Mouse (Mus musculus) embryonic facial prominence, embryonic 14.5 days (tissue): ENCODE data around the gene Gm20388. TPM values are rescaled to one million over a fixed set of nuclear protein-coding genes. Genes with fewer than 3 reads are reported as not detected.

ENCODE experiments used
- ATAC-seq: fragments of 200-750 bp; cut with Nextera tagmentation; 2 replicates; pipeline ENCODE4 v1.8.0; 2017; ENCODE audit warnings: low read depth, moderate number of reproducible peaks, moderate TSS enrichment
- DNase-seq: peaks from one replicate; pipeline ENCODE4 v3.0.0-alpha.2; 2015; ENCODE audit warnings: low spot score
- H3K27ac ChIP-seq: fragments of 300-500 bp; sonication (generic); replicated peaks from 2 replicates; pipeline ENCODE4 v1.5.1; 2014; ENCODE audit warnings: low read depth, mild to moderate bottlenecking, low read length, moderate library complexity
- H3K27me3 ChIP-seq: fragments of 300-500 bp; sonication (generic); replicated peaks from 2 replicates; pipeline ENCODE4 v1.6.1; 2014; ENCODE audit warnings: low read length; ENCODE audit not compliant: control insufficient read depth, insufficient read depth
- H3K36me3 ChIP-seq: fragments of 300-500 bp; sonication (generic); 2 replicates; pipeline ENCODE4 v1.6.1; 2014; ENCODE audit warnings: low read length, mixed read lengths; ENCODE audit not compliant: control insufficient read depth, insufficient read depth
- H3K4me1 ChIP-seq: fragments of 300-500 bp; sonication (generic); 2 replicates; pipeline ENCODE4 v1.6.1; 2014; ENCODE audit warnings: antibody characterized with exemption, low read length; ENCODE audit not compliant: control insufficient read depth, insufficient read depth
- H3K4me2 ChIP-seq: fragments of 300-500 bp; sonication (generic); 2 replicates; pipeline ENCODE4 v1.6.1; 2014; ENCODE audit warnings: low read depth, mild to moderate bottlenecking, low read length, moderate library complexity, mixed read lengths
- H3K4me3 ChIP-seq: fragments of 300-500 bp; sonication (generic); 2 replicates; pipeline ENCODE4 v1.5.1; 2014; ENCODE audit warnings: low read depth, mild to moderate bottlenecking, low read length
- H3K9ac ChIP-seq: fragments of 300-500 bp; sonication (generic); 2 replicates; pipeline ENCODE4 v1.6.1; 2014; ENCODE audit warnings: low read depth, mild to moderate bottlenecking, low read length, moderate library complexity, mixed read lengths
- H3K9me3 ChIP-seq: fragments of 300-500 bp; sonication (generic); 2 replicates; pipeline ENCODE4 v1.6.1; 2016; ENCODE audit warnings: low read length; ENCODE audit not compliant: control insufficient read depth
- WGBS: fragments of 180-500 bp; shearing (Covaris S2); extraction: QIAGEN DNeasy Blood & Tissue Kit; methylation state at CpG from one replicate; pipeline ENCODE4 v1.1.7; 2014; 5-methylcytosine and 5-hydroxymethylcytosine counted together
- polyA plus RNA-seq: library from polyadenylated mRNA; unstranded; fragments of >200 nt; fragmentation: Nextera tagmentation; extraction: Ambion mirVana; gene quantifications from 2 replicates; pipeline ENCODE4 v1.2.1, GENCODE M21; 2014

The Gm20388 gene
- polyA plus RNA-seq, 1 experiment from 2014 or later, result not detected

DNA sequence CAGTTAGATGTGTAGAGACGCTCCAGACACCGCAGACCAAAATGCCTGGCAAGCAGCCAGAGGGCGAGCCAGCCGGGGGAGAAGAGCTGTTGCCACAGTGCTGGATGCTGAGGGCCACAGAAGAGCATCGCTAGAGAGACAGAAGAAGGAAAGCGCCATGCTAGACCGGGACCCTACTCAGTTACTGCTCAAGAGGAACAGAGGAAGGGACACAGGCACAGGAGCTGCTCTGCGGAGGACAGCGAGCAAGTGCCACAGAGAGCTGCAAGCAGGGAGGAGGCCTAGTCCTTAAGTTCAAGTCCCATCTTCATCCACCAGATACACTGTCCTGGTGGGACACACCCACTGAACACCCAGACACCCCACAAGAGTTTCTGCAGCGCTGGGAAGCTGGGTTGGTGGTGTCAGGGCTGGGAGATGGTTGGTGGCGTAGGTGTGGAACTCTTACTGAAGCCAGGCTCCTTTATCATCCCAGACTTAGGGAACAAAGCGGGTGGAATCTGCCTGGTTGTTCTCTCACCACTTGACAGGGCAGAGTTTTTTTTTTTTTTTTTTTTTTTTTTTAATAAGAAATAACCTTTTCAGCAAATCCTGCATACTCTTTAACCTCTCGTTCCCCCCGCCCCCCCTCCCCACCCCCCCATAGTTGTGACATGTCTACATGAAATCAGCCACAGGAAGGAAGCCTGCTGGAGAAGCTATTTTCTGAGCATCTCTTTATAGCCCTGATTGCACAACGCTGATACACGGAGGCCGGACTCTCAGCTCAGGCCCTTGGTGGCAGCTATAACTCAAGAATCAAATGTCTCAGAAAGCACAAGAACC lies 786.7 kb downstream of the Gm20388 start:
- H3K9ac ChIP-seq, result no peak overlapping the region
- 67% methylated on average over 16 of the region's 17 CpGs for WGBS
- no peak overlapping the region for H3K4me3 ChIP-seq
- no peaks in the 10 kb centered on the region for H3K36me3 ChIP-seq
- ATAC-seq (0 out of 2 replicates have a peak, but pooled peaks have one; percentile 3), DNase-seq (peak; percentile 55)
- H3K4me1 ChIP-seq, result no peaks in the 10 kb centered on the region; the same call in 1 of the 2 replicates
- H3K9me3 ChIP-seq, result no peaks in the 10 kb centered on the region
- no peak overlapping the region for H3K4me2 ChIP-seq
- no peaks in the 10 kb centered on the region for H3K27me3 ChIP-seq
- no peak overlapping the region for H3K27ac ChIP-seq

DNA sequence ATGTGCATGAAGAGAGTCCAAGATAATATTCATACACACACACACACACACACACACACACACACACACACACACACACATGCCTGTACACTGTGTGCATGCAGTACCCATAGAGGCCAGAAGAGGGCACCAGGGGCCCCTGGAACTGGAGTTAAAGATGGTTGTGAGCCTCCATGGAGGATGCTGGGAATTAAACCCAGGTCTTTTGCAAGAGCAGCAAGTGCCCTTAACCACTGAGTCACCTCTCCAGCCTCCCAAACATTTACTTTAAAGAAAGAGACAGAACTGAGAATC lies 787.3 kb downstream of the Gm20388 start:
- Histone ChIP-seq H3K4me3 (no peak overlapping the region), H3K27me3 (no peaks in the 10 kb centered on the region), H3K4me2 (no peak overlapping the region), H3K9ac (no peak overlapping the region), H3K27ac (no peak overlapping the region), H3K36me3 (no peaks in the 10 kb centered on the region), H3K9me3 (no peaks in the 10 kb centered on the region), H3K4me1 (no peaks in the 10 kb centered on the region; the same call in 1 of the 2 replicates)
- ATAC-seq (no peak), DNase-seq (no peak)

DNA sequence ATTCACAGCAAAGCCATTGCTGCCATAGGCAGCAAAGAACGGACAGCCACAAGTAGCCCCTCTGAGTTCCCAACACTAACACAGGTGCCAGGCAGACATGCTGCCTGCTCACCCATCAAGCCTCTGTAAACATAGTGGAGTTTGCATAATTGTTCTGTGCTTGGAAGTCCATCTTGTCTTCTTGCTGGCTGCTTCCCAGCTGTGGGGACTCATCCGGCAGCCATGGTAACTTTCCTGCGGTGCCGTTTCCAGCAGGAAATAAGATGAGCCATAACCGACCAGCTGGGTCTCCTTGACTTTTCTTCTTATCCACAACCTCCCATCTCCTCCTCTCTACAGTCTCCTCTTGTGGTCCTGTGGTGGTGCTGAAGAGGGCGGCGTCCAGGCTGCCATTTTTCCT lies 787.8 kb downstream of the Gm20388 start:
- Histone ChIP-seq H3K4me1 (no peaks in the 10 kb centered on the region; the same call in 1 of the 2 replicates), H3K27me3 (no peaks in the 10 kb centered on the region), H3K9ac (no peak overlapping the region), H3K27ac (no peak overlapping the region), H3K36me3 (no peaks in the 10 kb centered on the region), H3K4me3 (no peak overlapping the region), H3K9me3 (no peaks in the 10 kb centered on the region), H3K4me2 (no peak overlapping the region)
- no peak for DNase-seq
- WGBS, result 84% methylated on average over 7 of the region's 7 CpGs
- ATAC-seq, result no peak

DNA sequence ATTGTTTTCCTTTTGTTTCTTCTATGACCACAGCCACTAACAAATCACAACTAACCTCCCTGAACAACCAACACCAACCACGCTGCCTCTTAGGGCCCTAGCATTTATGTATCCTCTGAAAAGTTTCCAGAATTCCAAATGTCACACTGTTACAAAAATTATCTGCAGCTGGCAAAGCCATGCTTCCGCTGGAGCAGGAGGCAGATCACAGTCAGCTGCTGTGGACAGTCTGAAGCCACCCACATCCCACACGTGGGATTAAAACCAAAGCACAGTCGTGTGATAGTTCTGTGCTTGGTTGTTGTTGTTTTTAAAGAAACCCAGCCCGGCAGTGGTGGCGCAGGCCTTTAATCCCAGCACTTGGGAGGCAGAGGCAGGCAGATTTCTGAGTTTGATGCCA lies 788.4 kb downstream of the Gm20388 start:
- H3K4me2 ChIP-seq, result no peak overlapping the region
- no peak for ATAC-seq
- H3K27ac ChIP-seq, result no peak overlapping the region
- DNase-seq, result no peak
- H3K27me3 ChIP-seq, result no peaks in the 10 kb centered on the region
- no peak overlapping the region for H3K9ac ChIP-seq
- 57% methylated on average over 6 of the region's 6 CpGs for whole genome bisulfite sequencing
- H3K4me1 ChIP-seq, result no peaks in the 10 kb centered on the region; the same call in 1 of the 2 replicates
- H3K4me3 ChIP-seq, result no peak overlapping the region
- no peaks in the 10 kb centered on the region for H3K9me3 ChIP-seq
- H3K36me3 ChIP-seq, result no peaks in the 10 kb centered on the region

DNA sequence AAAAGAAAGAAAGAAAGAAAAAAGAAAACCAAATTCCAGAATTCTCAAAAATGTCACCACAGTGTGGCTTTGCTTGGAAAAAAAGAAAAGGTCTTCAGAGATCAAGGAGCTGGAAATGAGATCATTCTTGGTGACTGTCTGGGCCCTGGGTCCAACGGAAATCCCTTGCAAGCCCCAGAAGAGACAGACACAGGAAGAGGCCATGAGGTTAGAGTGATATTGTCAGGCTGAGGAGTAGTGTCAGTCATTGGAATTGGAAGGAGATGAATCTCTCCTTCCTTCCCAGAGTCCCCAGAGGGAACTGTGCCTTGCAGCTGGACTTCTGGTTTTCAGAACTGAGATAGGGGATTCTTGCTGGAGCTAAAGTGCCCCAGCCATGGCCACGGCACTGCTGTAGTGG lies 788.9 kb downstream of the Gm20388 start:
- Histone ChIP-seq H3K9me3 (no peaks in the 10 kb centered on the region), H3K27me3 (no peaks in the 10 kb centered on the region), H3K9ac (no peak overlapping the region), H3K4me2 (no peak overlapping the region), H3K4me3 (no peak overlapping the region), H3K4me1 (no peaks in the 10 kb centered on the region; the same call in 1 of the 2 replicates), H3K27ac (no peak overlapping the region), H3K36me3 (no peaks in the 10 kb centered on the region)
- ATAC-seq, result no peak
- WGBS, result 75% methylated on average over 2 of the region's 2 CpGs
- DNase-seq, result no peak

- Histone ChIP-seq H3K36me3 (no peaks in the 10 kb centered on the region), H3K9me3 (no peaks in the 10 kb centered on the region), H3K27me3 (no peaks in the 10 kb centered on the region), H3K4me3 (no peak overlapping the region), H3K27ac (no peak overlapping the region), H3K4me2 (no peak overlapping the region), H3K9ac (no peak overlapping the region), H3K4me1 (no peaks in the 10 kb centered on the region; the same call in 1 of the 2 replicates)
- ATAC-seq, result no peak
- WGBS, result 84% methylated on average over 4 of the region's 4 CpGs
- no peak for DNase-seq
Measured at GRCm38 (mm10) chr8:120700053-120700452, 789.4 kb downstream of the Gm20388 start.

GRCm38 (mm10) chr8:120701758-120702465 lies 791.3 kb downstream of the Gm20388 start:
- Histone ChIP-seq H3K4me1 (no peaks in the 10 kb centered on the region; the same call in 1 of the 2 replicates), H3K27me3 (no peaks in the 10 kb centered on the region), H3K9ac (no peak overlapping the region), H3K9me3 (no peaks in the 10 kb centered on the region), H3K4me2 (no peak overlapping the region), H3K36me3 (no peaks in the 10 kb centered on the region), H3K27ac (no peak overlapping the region), H3K4me3 (no peak overlapping the region)
- 60% methylated on average over 19 of the region's 19 CpGs for WGBS
- no peak for ATAC-seq
- DNase-seq, result no peak

GRCm38 (mm10) chr8:120704203-120704602 lies 793.6 kb downstream of the Gm20388 start:
- Histone ChIP-seq H3K27me3 (no peaks in the 10 kb centered on the region), H3K9me3 (no peaks in the 10 kb centered on the region), H3K9ac (no peak overlapping the region), H3K4me1 (no peaks in the 10 kb centered on the region), H3K4me2 (no peak overlapping the region), H3K36me3 (no peaks in the 10 kb centered on the region), H3K4me3 (no peak overlapping the region), H3K27ac (no peak overlapping the region)
- ATAC-seq (no peak), DNase-seq (no peak)
- WGBS, result 72% methylated on average over 9 of the region's 9 CpGs
